Mouse (Mus musculus): ENCODE measurements around the gene Tff1.

- peak; percentile 83 to 95 for TF ChIP-seq CTCF (conservative IDR thresholded peaks at IDR 0.05 in 1 of 2, IDR thresholded peaks at IDR 0.05 in 1 of 2; ENCODE audit: low read depth in 2 of 2, low read length in 2 of 2)
- TF ChIP-seq MAZ (IDR thresholded peaks at IDR 0.05; ENCODE audit: low read depth, low read length): no peak
- no peak for TF ChIP-seq JUN (IDR thresholded peaks at IDR 0.05; ENCODE audit: insufficient read depth, low read depth, low read length)
- TF ChIP-seq MAFK (IDR thresholded peaks at IDR 0.05; ENCODE audit: insufficient replicate concordance, low read length): no peak
- TF ChIP-seq EP300 (IDR thresholded peaks at IDR 0.05; ENCODE audit: low read length): no peak
- no peak for TF ChIP-seq HCFC1 (IDR thresholded peaks at IDR 0.05; ENCODE audit: low read depth, low read length)
- TF ChIP-seq POLR2AphosphoS2 (IDR thresholded peaks at IDR 0.05; ENCODE audit: low read depth, low read length): no peak
- TF ChIP-seq TCF12 (IDR thresholded peaks at IDR 0.05; ENCODE audit: low read depth, low read length): no peak
- TF ChIP-seq POLR2A (IDR thresholded peaks at IDR 0.05; ENCODE audit: low read depth, low read length): no peak
- peak; percentile 93 for TF ChIP-seq RAD21 (IDR thresholded peaks at IDR 0.05; ENCODE audit: low read depth, low read length)
- no peak for TF ChIP-seq NRF1 (IDR thresholded peaks at IDR 0.05; ENCODE audit: low read depth, low read length)
- no peak for TF ChIP-seq USF1 (IDR thresholded peaks at IDR 0.05; ENCODE audit: low read depth, low read length)
- TF ChIP-seq UBTF (IDR thresholded peaks at IDR 0.05; ENCODE audit: low read depth, low read length): no peak
Measured at GRCm38 (mm10) chr17:31138398-31138797, 26.7 kb downstream of the Tff1 start.
